Comparison of ENCODE assay signal across 15 mouse cellular contexts in the genomic region with DNA sequence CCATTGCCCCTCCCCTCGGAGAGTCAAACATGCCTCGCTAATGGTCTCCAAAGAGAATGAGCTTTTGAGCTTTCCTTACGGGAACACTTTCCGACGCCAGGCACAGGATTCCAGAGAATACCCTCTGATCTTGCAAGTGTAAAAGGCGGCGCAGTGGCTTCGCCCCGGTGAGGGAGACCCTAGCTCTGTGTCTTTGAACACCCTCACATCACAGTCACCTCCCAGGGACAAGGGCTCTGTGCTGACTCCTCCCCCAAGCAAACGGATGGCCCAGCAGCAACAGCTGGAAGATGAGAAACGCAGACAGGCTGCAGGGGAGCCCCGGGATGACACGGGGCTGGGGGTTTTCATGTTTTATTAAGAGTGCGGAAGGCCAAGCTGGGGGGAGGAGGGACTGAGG. TPM values are rescaled to one million over a fixed set of nuclear protein-coding genes. Genes with fewer than 3 reads are reported as not detected.
DNase-seq lines count a peak whose midpoint lies in the region; ATAC-seq and TF ChIP-seq lines count a peak whose summit lies in the region.
"Had no signal": no experiment of that assay in that cellular context is flagged by ENCODE, and none has a peak within 500 bp of the region (broad histone marks: within the 10 kb centered on the region; RNA-seq: fewer than 3 reads in every experiment).

No protein-coding gene starts in this region.

- peak; percentile 52 for DNase-seq in embryo, embryonic 10.5 days (ENCODE audit: low spot score)
- DNase-seq in embryo, embryonic 10 days (ENCODE audit: low spot score): no peak
- DNase-seq in midbrain, embryonic 10.5 days (ENCODE audit: low spot score): peak; percentile 46
- no peak for DNase-seq in midbrain, postnatal 0 days (ENCODE audit: low spot score)
- DNase-seq in kidney, postnatal 36 days: no peak
- DNase-seq: adrenal gland, adult 8-10 months; cerebellum, adult 11-12 months; heart, adult 18-20 months; liver, postnatal 0 days; thymus, adult 2 months had no signal

- H3K4me3 ChIP-seq in midbrain, embryonic 10.5 days: peak overlapping the region; percentile 93
- no peak overlapping the region for H3K4me3 ChIP-seq in midbrain, postnatal 0 days (ENCODE audit: low read depth, low read length)
- no peak overlapping the region for H3K4me3 ChIP-seq in limb, embryonic 12.5 days (replicated peaks)
- no peak overlapping the region for H3K4me3 ChIP-seq in stomach, embryonic 15.5 days (replicated peaks)

- H3K4me2 ChIP-seq in midbrain, postnatal 0 days (ENCODE audit: low read depth, low read length, poor library complexity, severe bottlenecking): no peak overlapping the region
- H3K4me2 ChIP-seq in limb, embryonic 12.5 days: peak overlapping the region; percentile 33
- peak overlapping the region; percentile 34; the same call in 1 of the 2 replicates for H3K4me2 ChIP-seq in stomach, embryonic 15.5 days

- H3K27ac ChIP-seq in midbrain, embryonic 10.5 days (replicated peaks): peak overlapping the region; percentile 63
- H3K27ac ChIP-seq in midbrain, postnatal 0 days (ENCODE audit: low read depth, low read length): no peak overlapping the region
- peak overlapping the region; percentile 50; the same call in 1 of the 2 replicates for H3K27ac ChIP-seq in limb, embryonic 12.5 days
- no peak overlapping the region for H3K27ac ChIP-seq in stomach, embryonic 15.5 days

- H3K9ac ChIP-seq in midbrain, postnatal 0 days (replicated peaks; ENCODE audit: low read length, poor library complexity, severe bottlenecking): no peak overlapping the region
- H3K9ac ChIP-seq in limb, embryonic 12.5 days (replicated peaks): no peak overlapping the region
- no peak overlapping the region for H3K9ac ChIP-seq in stomach, embryonic 15.5 days
- H3K9ac ChIP-seq: liver, postnatal 0 days had no signal

- H3K27me3 ChIP-seq in midbrain, embryonic 10.5 days (ENCODE audit: low read depth, poor library complexity, severe bottlenecking): peaks cover 78% of the 10 kb centered on the region
- H3K27me3 ChIP-seq in midbrain, postnatal 0 days (ENCODE audit: insufficient read depth, low read length): peaks cover 7% of the 10 kb centered on the region
- H3K27me3 ChIP-seq in limb, embryonic 12.5 days: peaks cover 13% of the 10 kb centered on the region
- H3K27me3 ChIP-seq in stomach, embryonic 15.5 days (replicated peaks): peaks cover 17% of the 10 kb centered on the region

- ATAC-seq in midbrain, postnatal 0 days (ENCODE audit: low FRiP score): no peak
- no peak for ATAC-seq in limb, embryonic 12.5 days (ENCODE audit: insufficient number of reproducible peaks, insufficient read depth, low FRiP score, low TSS enrichment, low read depth)
- no peak for ATAC-seq in stomach, embryonic 15.5 days (ENCODE audit: insufficient read depth, low FRiP score, low read depth)
- no peak for ATAC-seq in inflammation-experienced regulatory T-cells, adult 6 months
- ATAC-seq: intestine, postnatal 0 days; liver, postnatal 0 days had no signal

- no peaks in the 10 kb centered on the region for H3K9me3 ChIP-seq in midbrain, embryonic 10.5 days (replicated peaks)
- H3K9me3 ChIP-seq in midbrain, postnatal 0 days (ENCODE audit: low read length): no peaks in the 10 kb centered on the region
- H3K9me3 ChIP-seq in limb, embryonic 12.5 days: no peaks in the 10 kb centered on the region
- no peaks in the 10 kb centered on the region for H3K9me3 ChIP-seq in stomach, embryonic 15.5 days

- 7% methylated on average over 14 of the region's 14 CpGs for WGBS in midbrain, embryonic 10.5 days
- WGBS in midbrain, postnatal 0 days: 13% methylated on average over 14 of the region's 14 CpGs
- 3% methylated on average over 14 of the region's 14 CpGs for WGBS in limb, embryonic 12.5 days
- whole genome bisulfite sequencing in stomach, embryonic 15.5 days: 12% methylated on average over 14 of the region's 14 CpGs

- H3K4me1 ChIP-seq in midbrain, embryonic 10.5 days: peaks cover 58% of the 10 kb centered on the region
- 0 out of 2 replicates have a peak, but pooled peaks cover 2% of the 10 kb centered on the region for H3K4me1 ChIP-seq in midbrain, postnatal 0 days (ENCODE audit: insufficient read depth, low read length)
- peaks cover 51% of the 10 kb centered on the region for H3K4me1 ChIP-seq in limb, embryonic 12.5 days (replicated peaks)
- peaks cover 2% of the 10 kb centered on the region; the same call in 1 of the 2 replicates for H3K4me1 ChIP-seq in stomach, embryonic 15.5 days

- TF ChIP-seq CTCF in midbrain, postnatal 0 days (IDR thresholded peaks at IDR 0.05): no peak

- H3K36me3 ChIP-seq in midbrain, embryonic 10.5 days: peaks cover 31% of the 10 kb centered on the region
- no peaks in the 10 kb centered on the region for H3K36me3 ChIP-seq in midbrain, postnatal 0 days (ENCODE audit: insufficient read depth, low read length)
- H3K36me3 ChIP-seq in limb, embryonic 12.5 days: no peaks in the 10 kb centered on the region
- no peaks in the 10 kb centered on the region for H3K36me3 ChIP-seq in stomach, embryonic 15.5 days
- H3K36me3 ChIP-seq: G1E had no signal

RNA-seq across cellular contexts. Expression of a gene that starts 6.0 kb away (rescaled TPM):
- 14.0 and 15.0 TPM in 2 replicates for polyA plus RNA-seq in midbrain, embryonic 10.5 days (2016; fragmentation: Nextera tagmentation; extraction: Ambion mirVana)
- total RNA-seq in midbrain, postnatal 0 days (2014; rRNA removed): 19.6 and 20.8 TPM in 2 replicates
- polyA plus RNA-seq in midbrain, postnatal 0 days (2015; fragmentation: Nextera tagmentation; extraction: Ambion mirVana): 2.7 and 3.3 TPM in 2 replicates
- polyA plus RNA-seq in limb, embryonic 12.5 days (2016; fragmentation: Nextera tagmentation; extraction: Ambion mirVana): 10.9 and 12.5 TPM in 2 replicates
- polyA plus RNA-seq in stomach, embryonic 15.5 days (2015; fragmentation: Nextera tagmentation; extraction: Ambion mirVana): 0.95 and 1.8 TPM in 2 replicates
- not detected for polyA plus RNA-seq in inflammation-experienced regulatory T-cells, adult 6 months (2017; shearing (Covaris generic))
- polyA plus RNA-seq: G1E; liver, postnatal 0 days had no signal

Comparison
In these comparisons a context has a peak if more than half of its experiments do, and no peak if none do; other contexts are left out.
1. DNase-seq: peak in embryo, embryonic 10.5 days (single experiment) and midbrain, embryonic 10.5 days (single experiment); none in embryo, embryonic 10 days (single experiment), midbrain, postnatal 0 days (single experiment) and kidney, postnatal 36 days (0 of 2).
2. H3K27ac ChIP-seq: peak in midbrain, embryonic 10.5 days (single experiment) and limb, embryonic 12.5 days (single experiment); none in midbrain, postnatal 0 days (single experiment) and stomach, embryonic 15.5 days (single experiment).